Mouse (Mus musculus) layer of hippocampus, adult 18-20 months (tissue): ENCODE results near the gene Gm572. TPM values are rescaled to one million over a fixed set of nuclear protein-coding genes. Genes with fewer than 3 reads are reported as not detected.

ENCODE experiments used
- DNase-seq, 2 experiments: peaks; one replicate each; pipeline ENCODE4 v3.0.0; 2022; ENCODE audit warnings: low spot score in 2 of 2
- total RNA-seq, 2 experiments: library from RNA; stranded (reverse); gene quantifications; 2 replicates each; pipeline ENCODE4 v1.2.3; 2021

Gm572 gene
- total RNA-seq, 2 experiments from 2014 or later = not detected

DNA sequence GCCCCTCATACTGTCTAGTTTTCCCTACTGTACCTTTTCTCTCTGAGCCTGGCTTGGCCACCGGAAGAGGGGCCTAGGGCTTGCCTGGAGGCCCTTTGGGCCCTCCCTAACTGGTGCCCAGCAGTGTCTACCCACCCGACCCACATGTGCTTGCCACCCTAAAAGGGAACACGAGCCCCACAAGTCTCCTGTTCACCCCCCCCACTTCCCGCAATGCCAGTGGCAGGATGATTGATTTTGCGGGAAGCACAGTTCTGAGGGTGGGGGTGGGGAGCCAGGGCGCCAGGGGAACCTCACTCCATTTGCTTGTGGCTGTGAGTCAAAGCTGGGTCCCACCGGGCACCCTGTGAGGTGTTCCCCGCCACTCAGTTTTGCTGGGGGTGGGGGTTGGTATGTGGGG lies 70.9 kb downstream of the Gm572 start:
- no peak for DNase-seq

DNA sequence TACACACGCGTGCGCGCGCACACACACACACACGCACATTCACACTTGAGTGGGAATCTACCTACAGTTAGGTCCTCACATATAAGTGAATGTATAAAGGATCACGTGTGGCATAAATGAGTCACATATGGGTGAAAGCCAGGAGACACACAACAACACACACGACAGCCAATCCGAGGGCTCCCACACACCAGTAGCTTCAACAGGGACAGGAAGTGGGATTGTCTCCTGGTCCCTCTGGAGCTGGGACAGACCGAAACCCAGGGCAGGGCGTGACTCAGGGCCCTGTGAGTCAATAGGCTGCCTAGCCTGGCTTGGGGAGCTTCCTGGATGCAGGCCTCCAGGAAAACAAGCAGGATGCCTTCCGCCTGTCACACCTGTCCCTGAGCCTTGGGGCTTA lies 71.6 kb downstream of the Gm572 start:
- no peak for DNase-seq

DNA sequence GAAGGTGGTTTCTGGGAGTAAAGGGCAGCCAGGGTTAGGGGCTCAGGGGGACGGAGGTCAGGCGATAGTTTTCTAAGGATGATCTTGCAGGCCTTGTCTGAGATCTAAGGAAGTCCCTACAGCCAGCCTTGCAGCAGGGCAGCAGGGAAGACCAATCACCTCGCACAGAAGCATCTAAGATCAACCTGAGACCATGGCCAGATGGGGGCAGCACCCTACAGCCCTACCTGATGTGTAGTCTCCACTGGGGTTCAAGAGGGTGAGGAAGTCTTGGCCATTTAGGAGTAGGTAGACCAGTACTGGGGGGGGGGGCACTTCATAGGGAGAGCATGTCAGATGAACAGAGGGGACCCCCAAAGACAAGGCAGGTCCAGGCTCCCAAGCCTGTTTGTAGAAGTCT lies 72.3 kb downstream of the Gm572 start:
- no peak for DNase-seq

Other genes with a start within 250 kb of the Gm572 start
- 1 to 10 TPM; 7.5 to 8.5 TPM for gene Ubiad1, start 198.5 kb upstream of the Gm572 start, total RNA-seq
- gene Mtor, start 194.7 kb upstream of the Gm572 start, total RNA-seq = 10 to 100 TPM; 88.9 to 90.7 TPM
- gene Angptl7, start 142.9 kb upstream of the Gm572 start, total RNA-seq = under 1 TPM; 0.27 to 0.36 TPM
- gene Exosc10, start 84.9 kb upstream of the Gm572 start, total RNA-seq = 10 to 100 TPM; 47.7 to 51.5 TPM
- gene Srm, start 51.8 kb upstream of the Gm572 start, total RNA-seq = 10 to 100 TPM; 70.4 to 71.7 TPM
- 1 to 10 TPM; 3.4 to 3.9 TPM for gene Masp2, start 40.8 kb upstream of the Gm572 start, total RNA-seq
- 100 to 1,000 TPM; 195 to 227 TPM for gene Tardbp, start 16.3 kb upstream of the Gm572 start, total RNA-seq
- gene Casz1, start 161.1 kb downstream of the Gm572 start, total RNA-seq = under 1 TPM; 0.61 to 0.62 TPM